Mouse (Mus musculus) heart, postnatal 4 days (tissue): ENCODE results near the gene Tatdn2. TPM values are rescaled to one million over a fixed set of nuclear protein-coding genes. Genes with fewer than 3 reads are reported as not detected.
A peak's percentile ranks its signal among the peaks of the same experiment; 100 is the strongest.
"Not testable (repeated sequence)": the region's sequence is repeated elsewhere in the genome, so short reads cannot be mapped to it uniquely, and the experiment has no call there.

Experiments
- DNase-seq: peaks from one replicate; pipeline ENCODE4 v3.0.0; 2021
- total RNA-seq, 2 experiments: library from RNA; stranded (reverse); gene quantifications; 2 replicates each; pipeline ENCODE4 v1.2.3; 2021

Tatdn2 gene
- total RNA-seq, 2 experiments from 2014 or later = 76.2 to 80.7 TPM

GRCm38 (mm10) chr6:113672029-113672428 lies 24.8 kb upstream of the Tatdn2 start:
- DNase-seq = not testable (repeated sequence)

GRCm38 (mm10) chr6:113672989-113673388 lies 23.9 kb upstream of the Tatdn2 start:
- no peak for DNase-seq

- no peak for DNase-seq
These were observed 21.6 kb upstream of the Tatdn2 start for GRCm38 (mm10) chr6:113675234-113675633.

- DNase-seq = no peak
These were observed 20.9 kb upstream of the Tatdn2 start for GRCm38 (mm10) chr6:113675991-113676390.

- no peak for DNase-seq
These were observed 19.6 kb upstream of the Tatdn2 start for GRCm38 (mm10) chr6:113677070-113677734.

- no peak for DNase-seq
These were observed 18.4 kb upstream of the Tatdn2 start for GRCm38 (mm10) chr6:113678246-113679012.

- no peak for DNase-seq
These were observed 16.8 kb upstream of the Tatdn2 start for GRCm38 (mm10) chr6:113679993-113680566.

GRCm38 (mm10) chr6:113681271-113681670 lies 15.6 kb upstream of the Tatdn2 start:
- DNase-seq = peak; percentile 93

- no peak for DNase-seq
These were observed 13.6 kb upstream of the Tatdn2 start for GRCm38 (mm10) chr6:113683081-113683825.

GRCm38 (mm10) chr6:113686551-113687125 lies 10.2 kb upstream of the Tatdn2 start:
- DNase-seq = no peak

- peak; percentile 29 for DNase-seq
These were observed 6.8 kb upstream of the Tatdn2 start for GRCm38 (mm10) chr6:113690008-113690399.

GRCm38 (mm10) chr6:113690400-113691083 lies 6.3 kb upstream of the Tatdn2 start:
- peak; percentile 73 for DNase-seq

GRCm38 (mm10) chr6:113691084-113691462 lies 5.8 kb upstream of the Tatdn2 start:
- no peak for DNase-seq

GRCm38 (mm10) chr6:113692661-113693133 lies 4.2 kb upstream of the Tatdn2 start:
- no peak for DNase-seq

GRCm38 (mm10) chr6:113693377-113693776 lies 3.5 kb upstream of the Tatdn2 start:
- no peak for DNase-seq

GRCm38 (mm10) chr6:113695203-113695602 lies 1.6 kb upstream of the Tatdn2 start:
- no peak for DNase-seq

- no peak for DNase-seq
These were observed 989 bp upstream of the Tatdn2 start for GRCm38 (mm10) chr6:113695766-113696355.

GRCm38 (mm10) chr6:113697222-113698205 lies 664 bp downstream of the Tatdn2 start:
- DNase-seq = peak; percentile 48

GRCm38 (mm10) chr6:113712718-113713117 lies 15.9 kb downstream of the Tatdn2 start:
- DNase-seq = no peak

GRCm38 (mm10) chr6:113713389-113713788 lies 16.5 kb downstream of the Tatdn2 start:
- DNase-seq = not testable (repeated sequence)
